Mouse (Mus musculus): ENCODE measurements around the gene Atad2b.
A peak's percentile ranks its signal among the peaks of the same experiment; 100 is the strongest.

Atad2b gene

DNA sequence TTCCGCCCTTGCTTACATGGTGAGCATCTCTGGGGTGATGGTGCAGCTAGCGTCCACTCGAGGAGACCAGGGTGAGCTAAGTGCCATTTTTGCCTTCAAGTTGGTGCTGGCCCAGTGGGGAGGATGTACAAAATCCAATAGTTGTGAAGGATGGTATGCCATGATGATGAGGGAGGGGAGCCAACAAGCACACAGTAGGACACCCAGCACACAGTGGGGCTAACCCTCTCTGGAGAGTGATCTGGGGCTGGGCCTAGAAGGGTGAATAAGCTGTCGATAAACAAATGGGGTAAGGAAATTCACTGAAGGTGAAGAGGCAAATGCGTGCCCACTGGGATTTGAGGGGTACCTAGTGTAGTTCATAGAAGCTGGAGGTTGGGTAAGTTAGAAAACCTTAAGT is 167.6 kb downstream of the Atad2b start:
- no peak for DNase-seq (ENCODE audit: low spot score)

DNA sequence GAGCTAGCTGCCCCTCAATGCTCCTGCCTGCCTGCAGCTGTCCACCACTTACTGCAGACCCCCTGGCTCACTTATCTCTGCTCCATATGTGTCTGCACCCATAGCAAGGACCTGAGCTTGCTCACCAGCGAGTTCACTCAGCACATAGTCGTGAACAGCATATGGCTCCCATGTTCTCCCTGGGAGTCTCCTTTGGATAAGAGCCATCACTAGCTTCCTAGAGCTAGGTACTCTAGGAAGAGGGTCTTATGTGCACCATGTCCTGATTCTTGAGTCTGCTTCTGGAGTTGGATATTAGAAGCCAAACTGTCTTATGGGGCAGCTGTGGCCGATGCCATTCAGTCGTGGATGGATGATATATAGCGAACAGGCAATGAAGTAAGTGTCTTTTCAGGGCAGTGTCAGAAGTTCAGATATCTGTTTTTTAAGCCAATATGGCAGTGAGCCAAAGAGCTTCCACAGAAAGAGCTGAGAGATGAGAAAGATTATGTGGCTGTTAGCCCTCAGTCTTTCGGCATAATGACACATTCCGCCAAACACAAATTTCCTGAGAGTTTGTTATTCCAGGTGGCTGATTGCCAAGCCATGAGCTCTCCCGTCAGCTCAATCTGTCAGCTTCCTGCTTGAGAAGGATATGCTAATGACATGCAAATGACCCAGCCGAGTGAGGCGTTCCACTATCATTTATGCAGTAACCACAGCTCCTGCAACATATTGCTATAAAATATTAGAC is 170.8 kb downstream of the Atad2b start:
- peak; percentile 66 for DNase-seq (ENCODE audit: low spot score)

DNA sequence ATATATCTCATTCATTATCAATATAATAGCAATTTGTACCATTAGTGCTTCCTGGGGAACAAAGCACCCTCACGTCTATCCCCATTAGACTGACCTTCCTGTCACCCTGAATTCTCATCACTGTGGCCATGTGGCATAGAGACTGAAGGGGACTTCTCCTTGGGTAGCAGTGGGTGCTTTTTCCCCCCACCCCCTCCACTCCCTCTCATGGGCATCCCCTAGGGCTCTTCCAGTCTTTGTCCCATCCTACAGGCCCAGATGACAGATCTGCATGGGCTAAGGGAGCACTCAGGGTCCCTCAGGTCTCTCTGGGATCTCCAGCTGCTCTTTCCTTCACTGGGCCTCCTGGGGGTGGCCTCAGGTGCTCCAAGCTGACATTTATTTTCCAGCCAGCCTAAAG is 171.5 kb downstream of the Atad2b start:
- DNase-seq (ENCODE audit: low spot score): no peak
